Mouse (Mus musculus) megakaryocyte, adult 5-6 weeks (primary cell): ENCODE data around the gene Prok1. TPM values are rescaled to one million over a fixed set of nuclear protein-coding genes. Genes with fewer than 3 reads are reported as not detected.

ENCODE experiments used
- ATAC-seq: 2 replicates; pipeline ENCODE4 v1.8.0; 2016; ENCODE audit warnings: mild to moderate bottlenecking, inconsistent platforms; ENCODE audit not compliant: poor library complexity, severe bottlenecking
- total RNA-seq, 2 experiments: library from RNA; stranded (forward) in 1 of 2; stranded (reverse) in 1 of 2; fragments of 153-499, 151-499 nt in 1 of 2; fragments of 221-1000, 200-1000 nt in 1 of 2; gene quantifications; 2 replicates each; pipeline versions ENCODE4 v1.2.3 to v1.2.4; 2015 to 2017

The Prok1 gene
- total RNA-seq, 2 experiments from 2014 or later, result not detected

- ATAC-seq, result no peak
Observed at GRCm38 (mm10) chr3:107238471-107238980, 981 bp downstream of the Prok1 start.

GRCm38 (mm10) chr3:107238051-107238450 lies 1.5 kb downstream of the Prok1 start:
- no peak for ATAC-seq

- no peak for ATAC-seq
Observed at GRCm38 (mm10) chr3:107233945-107234344, 5.6 kb downstream of the Prok1 start.

GRCm38 (mm10) chr3:107233351-107233813 lies 6.1 kb downstream of the Prok1 start:
- peak; percentile 84 for ATAC-seq

GRCm38 (mm10) chr3:107231202-107231601 lies 8.3 kb downstream of the Prok1 start:
- no peak for ATAC-seq

GRCm38 (mm10) chr3:107230527-107230926 lies 9.0 kb downstream of the Prok1 start, which contains the start of gene A630076J17Rik:
TSS of gene A630076J17Rik (plus strand) at chr3:107230614.
- no peak for ATAC-seq

- ATAC-seq, result no peak
Observed at GRCm38 (mm10) chr3:107229822-107230221, 9.7 kb downstream of the Prok1 start.

- no peak for ATAC-seq
Observed at GRCm38 (mm10) chr3:107229221-107229620, 10.3 kb downstream of the Prok1 start.

GRCm38 (mm10) chr3:107225820-107226219 lies 13.7 kb downstream of the Prok1 start:
- no peak for ATAC-seq

GRCm38 (mm10) chr3:107223230-107223629 lies 16.3 kb downstream of the Prok1 start:
- ATAC-seq, result no peak

GRCm38 (mm10) chr3:107221608-107222007 lies 17.9 kb downstream of the Prok1 start, which contains the start of gene Cym:
TSS of gene Cym (minus strand) at chr3:107221732.
- peak; percentile 7; the same call in 1 of the 2 replicates for ATAC-seq

GRCm38 (mm10) chr3:107218572-107218971 lies 20.9 kb downstream of the Prok1 start:
- ATAC-seq, result no peak

- no peak for ATAC-seq
Observed at GRCm38 (mm10) chr3:107217101-107217480, 22.4 kb downstream of the Prok1 start.

GRCm38 (mm10) chr3:107216400-107217100 lies 23.0 kb downstream of the Prok1 start:
- ATAC-seq, result no peak

- no peak for ATAC-seq
Observed at GRCm38 (mm10) chr3:107214606-107215005, 24.9 kb downstream of the Prok1 start.

- ATAC-seq, result no peak
Observed at GRCm38 (mm10) chr3:107207625-107208253, 31.8 kb downstream of the Prok1 start.

- no peak for ATAC-seq
Observed at GRCm38 (mm10) chr3:107206490-107207150, 32.9 kb downstream of the Prok1 start.

- ATAC-seq, result peak; percentile 65
Observed at GRCm38 (mm10) chr3:107205994-107206393, 33.5 kb downstream of the Prok1 start.

- ATAC-seq, result peak; percentile 43
Observed at GRCm38 (mm10) chr3:107205170-107205569, 34.3 kb downstream of the Prok1 start.

GRCm38 (mm10) chr3:107204413-107204812 lies 35.1 kb downstream of the Prok1 start:
- ATAC-seq, result no peak
